Mouse (Mus musculus) cerebellum, adult 2 months (tissue): Measurements from ENCODE around the gene Syngr2. TPM values are rescaled to one million over a fixed set of nuclear protein-coding genes. Genes with fewer than 3 reads are reported as not detected.

Experiments used
- DNase-seq, 2 experiments: peaks; one replicate each; pipeline ENCODE4 v3.0.0; 2021
- H3K27ac ChIP-seq: fragments of 200-500 bp; 2 replicates; pipeline ENCODE4 v1.5.1; 2012; ENCODE audit warnings: low read length, control low read depth, inconsistent platforms; ENCODE audit not compliant: insufficient read depth
- H3K27me3 ChIP-seq: fragments of 200-500 bp; 2 replicates; pipeline ENCODE4 v1.6.1; 2012; ENCODE audit warnings: inconsistent platforms, mild to moderate bottlenecking, low read length, moderate library complexity; ENCODE audit not compliant: control insufficient read depth, insufficient read depth
- H3K4me1 ChIP-seq: fragments of 200-500 bp; 2 replicates; pipeline ENCODE4 v1.6.1; 2011; ENCODE audit warnings: low read length; ENCODE audit not compliant: control insufficient read depth, insufficient read depth
- H3K4me3 ChIP-seq: fragments of 200-500 bp; replicated peaks from 2 replicates; pipeline ENCODE3; 2011; ENCODE audit warnings: mild to moderate bottlenecking, low read depth, low read length, control low read depth; ENCODE audit not compliant: insufficient read depth
- CTCF ChIP-seq: fragments of 200-500 bp; IDR thresholded peaks from 2 replicates; pipeline ENCODE4 v1.5.1; 2011; ENCODE audit warnings: low read depth, mild to moderate bottlenecking, control low read depth, low read length, moderate library complexity, borderline replicate concordance; ENCODE audit not compliant: insufficient read depth
- POLR2A ChIP-seq: fragments of 200-500 bp; IDR thresholded peaks from 2 replicates; pipeline ENCODE4 v1.6.1; 2011; ENCODE audit warnings: low read length, control low read depth, borderline replicate concordance; ENCODE audit not compliant: insufficient read depth
- WGBS: fragments of 180-500 bp; shearing (Covaris S2); methylation state at CpG from one replicate; pipeline ENCODE4 v1.1.7; 2018; 5-methylcytosine and 5-hydroxymethylcytosine counted together
- polyA plus RNA-seq: library from polyadenylated mRNA; depleted of rRNA; stranded (reverse); fragments of >200 nt; gene quantifications from 2 replicates; pipeline ENCODE4 v1.2.3, GENCODE M21; 2012

The Syngr2 gene
- polyA plus RNA-seq, 1 experiment, result 14.7 TPM

GRCm38 (mm10) chr11:117777111-117777510 is 32.4 kb upstream of the Syngr2 start:
- TF ChIP-seq POLR2A, result no peak
- TF ChIP-seq CTCF, result no peak
- Histone ChIP-seq H3K4me3 (no peak overlapping the region), H3K27me3 (peaks cover 2% of the 10 kb centered on the region; the same call in 1 of the 2 replicates), H3K27ac (no peak overlapping the region), H3K4me1 (peaks cover 3% of the 10 kb centered on the region; the same call in 1 of the 2 replicates)
- DNase-seq, result no peak
- 88% methylated on average over 5 of the region's 5 CpGs for WGBS

- no peak for TF ChIP-seq CTCF
- TF ChIP-seq POLR2A, result no peak
- no peak overlapping the region for H3K27ac ChIP-seq
- peaks cover 5% of the 10 kb centered on the region; the same call in 1 of the 2 replicates for H3K4me1 ChIP-seq
- no peak overlapping the region for H3K4me3 ChIP-seq
- peaks cover 3% of the 10 kb centered on the region; the same call in 1 of the 2 replicates for H3K27me3 ChIP-seq
- no peak for DNase-seq
- WGBS, result 92% methylated on average over 11 of the region's 11 CpGs
Measured at GRCm38 (mm10) chr11:117778031-117778430, 31.4 kb upstream of the Syngr2 start.

- H3K27me3 ChIP-seq, result peaks cover 5% of the 10 kb centered on the region; the same call in 1 of the 2 replicates
- H3K27ac ChIP-seq, result no peak overlapping the region; the same call in 1 of the 2 replicates
- no peak for TF ChIP-seq POLR2A
- TF ChIP-seq CTCF, result no peak
- no peak overlapping the region for H3K4me3 ChIP-seq
- no peak for DNase-seq
- WGBS, result 87% methylated on average over 12 of the region's 12 CpGs
- peaks cover 5% of the 10 kb centered on the region; the same call in 1 of the 2 replicates for H3K4me1 ChIP-seq
Measured at GRCm38 (mm10) chr11:117778851-117779433, 30.5 kb upstream of the Syngr2 start.

DNA sequence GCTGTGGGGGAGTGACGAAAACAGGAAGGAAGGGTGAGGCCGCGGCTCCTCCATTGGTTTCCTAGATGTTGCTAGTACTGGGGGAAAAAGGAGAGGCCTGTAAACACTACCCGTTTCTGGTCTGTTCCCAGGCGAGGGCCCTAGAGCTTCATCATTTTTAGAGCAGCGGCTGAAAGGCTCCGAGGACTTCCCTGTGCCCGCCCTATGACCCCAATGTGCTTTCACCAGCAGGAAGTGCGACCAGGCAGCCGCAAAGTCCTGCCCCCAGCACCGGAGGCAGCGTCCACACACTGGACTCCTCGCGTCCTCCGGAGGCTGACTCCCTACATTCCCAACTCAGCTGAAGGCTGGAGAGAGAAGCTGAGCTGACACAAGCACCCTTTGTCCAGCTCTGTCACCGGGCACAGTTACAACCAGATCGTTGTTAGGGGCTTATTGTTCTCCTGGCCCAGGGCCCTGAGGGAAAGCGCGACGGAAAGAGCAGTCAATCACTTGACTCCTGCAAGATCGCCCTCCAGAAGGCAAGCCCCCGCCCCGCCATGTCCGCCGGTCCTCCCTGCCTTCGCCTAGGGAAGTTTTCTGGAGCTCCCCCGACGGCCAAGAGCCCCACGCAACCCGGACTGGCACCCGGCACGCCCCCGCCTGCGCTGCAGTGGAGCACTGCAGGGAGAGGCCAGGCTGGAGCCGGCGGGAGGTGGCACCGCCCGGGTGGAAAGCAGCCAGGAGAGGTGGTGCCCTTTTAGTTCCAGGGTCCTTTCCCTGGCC is 29.9 kb upstream of the Syngr2 start:
- 19% methylated on average over 38 of the region's 38 CpGs for WGBS
- Histone ChIP-seq H3K4me1 (peaks cover 5% of the 10 kb centered on the region; the same call in 1 of the 2 replicates), H3K4me3 (no peak overlapping the region), H3K27me3 (peaks cover 5% of the 10 kb centered on the region; the same call in 1 of the 2 replicates), H3K27ac (peak overlapping the region; percentile 56; the same call in 1 of the 2 replicates)
- DNase-seq, result peak in 1 of 2 experiments; percentile 32
- no peak for TF ChIP-seq CTCF
- TF ChIP-seq POLR2A, result no peak

DNA sequence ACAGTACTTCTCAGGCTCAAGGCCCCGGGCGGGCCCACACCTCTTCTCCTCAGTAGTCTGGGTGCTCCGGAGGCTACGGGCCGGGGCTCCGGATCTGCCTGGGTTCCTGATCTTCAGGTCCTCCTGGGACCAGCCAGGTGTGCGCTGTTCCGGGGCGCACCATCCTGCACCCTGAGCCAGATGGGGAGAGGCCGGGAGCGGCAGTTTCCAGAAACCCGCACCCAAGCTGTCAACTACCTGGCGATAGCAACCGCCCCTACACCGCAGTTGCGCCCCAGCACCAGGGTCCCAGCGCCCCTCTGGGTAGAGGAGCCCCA is 29.3 kb upstream of the Syngr2 start:
- no peak overlapping the region for H3K27ac ChIP-seq
- TF ChIP-seq CTCF, result no peak
- 9% methylated on average over 17 of the region's 17 CpGs for WGBS
- H3K4me3 ChIP-seq, result no peak overlapping the region
- peaks cover 5% of the 10 kb centered on the region; the same call in 1 of the 2 replicates for H3K27me3 ChIP-seq
- peaks cover 5% of the 10 kb centered on the region; the same call in 1 of the 2 replicates for H3K4me1 ChIP-seq
- DNase-seq, result no peak

- Histone ChIP-seq H3K27me3 (peaks cover 5% of the 10 kb centered on the region; the same call in 1 of the 2 replicates), H3K4me3 (no peak overlapping the region), H3K4me1 (peaks cover 5% of the 10 kb centered on the region; the same call in 1 of the 2 replicates), H3K27ac (no peak overlapping the region)
- 6% methylated on average over 19 of the region's 19 CpGs for WGBS
- no peak for TF ChIP-seq CTCF
- no peak for TF ChIP-seq POLR2A
- peak in 1 of 2 experiments; percentile 35 for DNase-seq
Measured at GRCm38 (mm10) chr11:117780582-117781111, 28.8 kb upstream of the Syngr2 start.

GRCm38 (mm10) chr11:117781199-117781821 is 28.2 kb upstream of the Syngr2 start:
- peaks cover 5% of the 10 kb centered on the region; the same call in 1 of the 2 replicates for H3K27me3 ChIP-seq
- H3K27ac ChIP-seq, result no peak overlapping the region
- 25% methylated on average over 18 of the region's 18 CpGs for WGBS

More at GRCm38 (mm10) chr11:117781199-117781821, 28.2 kb upstream of the Syngr2 start:
- Histone ChIP-seq H3K4me1 (peaks cover 5% of the 10 kb centered on the region; the same call in 1 of the 2 replicates), H3K4me3 (no peak overlapping the region)
- DNase-seq, result no peak
- TF ChIP-seq CTCF (no peak), POLR2A (no peak)
